Mouse (Mus musculus) heart, adult 2 months (tissue): ENCODE results near the gene Coq9. TPM values are rescaled to one million over a fixed set of nuclear protein-coding genes. Genes with fewer than 3 reads are reported as not detected.
A peak's percentile ranks its signal among the peaks of the same experiment; 100 is the strongest.

Experiments
- DNase-seq, 2 experiments: peaks; one replicate each; pipeline ENCODE4 v3.0.0; 2021
- H3K27ac ChIP-seq: fragments of 200-600 bp; 2 replicates; pipeline ENCODE4 v1.8.1; 2022
- H3K27me3 ChIP-seq: fragments of 200-500 bp; 2 replicates; pipeline ENCODE4 v1.6.1; 2012; ENCODE audit warnings: mild to moderate bottlenecking, low read length, inconsistent platforms, mixed read lengths; ENCODE audit not compliant: control insufficient read depth, insufficient read depth
- H3K36me3 ChIP-seq: fragments of 200-500 bp; 2 replicates; pipeline ENCODE4 v1.6.1; 2012; ENCODE audit warnings: low read length, inconsistent platforms; ENCODE audit not compliant: control insufficient read depth, insufficient read depth
- H3K4me1 ChIP-seq: fragments of 200-500 bp; 2 replicates; pipeline ENCODE4 v1.6.1; 2011; ENCODE audit warnings: low read length; ENCODE audit not compliant: control insufficient read depth, insufficient read depth
- H3K4me3 ChIP-seq: fragments of 200-600 bp; 2 replicates; pipeline ENCODE4 v1.8.1; 2022
- H3K79me2 ChIP-seq: fragments of 200-500 bp; replicated peaks from 2 replicates; pipeline ENCODE4 v1.6.1; 2012; ENCODE audit warnings: mild to moderate bottlenecking, inconsistent platforms, low read length, moderate library complexity, mixed read lengths; ENCODE audit not compliant: control insufficient read depth, insufficient read depth
- H3K9ac ChIP-seq: fragments of 200-500 bp; 2 replicates; pipeline ENCODE4 v1.6.1; 2012; ENCODE audit warnings: low read depth, mild to moderate bottlenecking, control low read depth, inconsistent platforms, low read length, mixed read lengths
- CTCF ChIP-seq: fragments of 200-600 bp; IDR thresholded peaks from 2 replicates; pipeline ENCODE4 v1.8.1; 2022; ENCODE audit warnings: antibody characterized with exemption, mild to moderate bottlenecking, moderate library complexity
- EP300 ChIP-seq: fragments of 200-500 bp; IDR thresholded peaks from 2 replicates; pipeline ENCODE4 v1.6.1; 2011; ENCODE audit warnings: low read depth, low read length, control low read depth; ENCODE audit not compliant: insufficient read depth
- POLR2A ChIP-seq: fragments of 200-500 bp; IDR thresholded peaks from 2 replicates; pipeline ENCODE4 v1.6.1; 2011; ENCODE audit warnings: mild to moderate bottlenecking, low read depth, low read length, control low read depth; ENCODE audit not compliant: insufficient read depth
- WGBS: fragments of 180-500 bp; shearing (Covaris S2); methylation state at CpG from one replicate; pipeline ENCODE4 v1.1.7; 2018; 5-methylcytosine and 5-hydroxymethylcytosine counted together
- intact Hi-C: fragments of 180-260 bp; cut with DNase I; formaldehyde crosslinking; loops from one replicate; pipeline ENCODE4 v1.15.1; 2025
- polyA plus RNA-seq: library from polyadenylated mRNA; depleted of rRNA; stranded (reverse); fragments of >200 nt; gene quantifications from 2 replicates; pipeline ENCODE4 v1.2.3, GENCODE M21; 2012
- total RNA-seq, 2 experiments: library from RNA; stranded (reverse); gene quantifications; 2 replicates each; pipeline ENCODE4 v1.2.3; 2021

Gene Coq9
- total and polyA plus RNA-seq, 3 experiments: 545 to 843 (median 681) TPM

DNA sequence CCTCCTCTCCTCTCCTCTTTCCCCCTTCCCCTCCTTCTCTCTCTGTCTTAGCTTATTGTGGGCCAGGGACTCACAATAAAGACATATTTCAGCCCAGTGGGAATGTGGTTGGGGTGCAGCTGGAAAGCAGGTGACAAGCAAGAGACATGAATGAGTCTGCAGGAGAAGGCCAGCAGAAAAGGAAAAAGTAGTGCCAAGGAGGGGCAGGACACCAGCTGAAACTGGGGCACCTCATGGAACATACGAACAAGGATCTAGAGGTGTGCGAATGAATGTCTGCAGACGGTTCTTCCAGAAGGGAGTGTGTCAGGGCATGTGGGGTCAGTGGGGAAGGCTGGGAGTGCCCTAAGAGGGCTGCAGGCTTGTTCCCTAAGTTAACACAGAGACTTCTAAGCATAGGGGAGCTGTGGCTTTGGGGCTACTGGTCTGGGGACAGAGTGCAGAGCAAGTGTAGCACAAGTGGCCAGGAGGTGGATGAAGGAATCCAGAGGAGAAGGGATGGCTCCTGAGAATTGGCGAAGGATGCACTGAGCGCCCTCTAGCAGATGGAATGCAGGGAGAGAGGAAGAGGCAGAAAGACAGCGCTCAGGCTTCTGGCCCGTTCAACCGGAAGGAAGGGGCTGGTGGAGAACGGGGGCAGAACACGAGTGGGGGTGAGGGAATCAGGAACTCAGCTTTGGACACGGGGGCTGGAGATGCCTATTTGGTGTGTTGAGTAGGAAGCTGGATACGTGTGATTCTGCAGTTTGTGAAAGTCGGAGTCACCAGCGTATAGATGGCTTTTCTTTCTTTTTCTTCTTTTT, 36.6 kb upstream of the Coq9 start:
- H3K36me3 ChIP-seq: no peaks in the 10 kb centered on the region
- TF ChIP-seq CTCF (peak; percentile 60), EP300 (no peak)
- peaks cover 13% of the 10 kb centered on the region for H3K4me1 ChIP-seq
- peak; percentile 50 to 61 for DNase-seq
- no peak overlapping the region for H3K9ac ChIP-seq
- no peaks in the 10 kb centered on the region for H3K27me3 ChIP-seq
- intact Hi-C loops: no loop called here
- no peaks in the 10 kb centered on the region for H3K79me2 ChIP-seq
- no peak overlapping the region for H3K27ac ChIP-seq
- no peak overlapping the region for H3K4me3 ChIP-seq
- WGBS: 35% methylated on average over 14 of the region's 14 CpGs

DNA sequence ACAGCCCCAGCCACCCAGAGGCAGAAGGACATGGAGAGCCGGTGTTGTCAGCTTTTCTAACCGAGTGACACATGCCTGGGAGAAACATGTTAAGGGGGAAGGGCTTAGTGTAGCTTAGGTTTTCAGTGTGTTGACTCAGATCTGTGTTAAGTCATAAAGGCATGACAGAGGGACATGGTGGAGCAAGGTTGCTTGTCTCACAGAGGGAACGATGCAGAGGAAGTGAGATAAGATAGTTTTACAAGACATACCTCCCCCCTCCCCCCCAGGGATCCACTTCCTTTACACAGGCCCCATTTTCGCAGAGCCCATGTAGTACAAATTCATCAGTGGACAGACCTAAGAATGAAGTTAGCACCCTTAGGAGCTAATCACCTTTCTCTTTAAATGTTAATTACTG, 35.7 kb upstream of the Coq9 start:
- H3K27me3 ChIP-seq: no peaks in the 10 kb centered on the region
- no peak overlapping the region for H3K27ac ChIP-seq
- TF ChIP-seq EP300 (no peak), CTCF (no peak), POLR2A (no peak)
- 25% methylated on average over 4 of the region's 4 CpGs for WGBS
- intact Hi-C loops: no loop called here
- H3K79me2 ChIP-seq: no peaks in the 10 kb centered on the region
- H3K4me1 ChIP-seq: peaks cover 13% of the 10 kb centered on the region
- no peak for DNase-seq
- H3K36me3 ChIP-seq: no peaks in the 10 kb centered on the region
- no peak overlapping the region for H3K9ac ChIP-seq
- no peak overlapping the region for H3K4me3 ChIP-seq

DNA sequence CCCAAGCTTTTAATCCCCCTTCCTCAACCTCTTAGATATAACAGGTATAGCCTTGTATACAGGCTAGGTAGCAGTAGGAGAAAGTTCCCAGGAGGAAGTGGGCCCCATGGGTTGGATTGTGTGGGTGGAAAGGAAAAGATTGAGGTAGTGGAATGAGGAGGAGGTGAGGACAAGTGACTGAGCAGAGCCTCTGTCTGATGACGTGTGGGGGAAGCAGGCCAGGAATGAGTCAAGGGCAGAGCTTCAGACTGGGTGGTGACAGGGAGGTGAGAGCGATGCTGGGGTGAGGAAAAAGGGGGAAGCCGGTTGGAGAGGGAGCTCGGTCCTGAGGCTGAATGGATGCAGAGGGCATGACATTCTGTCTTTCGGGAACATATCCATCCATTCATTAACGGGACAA, 34.6 kb upstream of the Coq9 start:
- intact Hi-C loops: no loop called here

DNA sequence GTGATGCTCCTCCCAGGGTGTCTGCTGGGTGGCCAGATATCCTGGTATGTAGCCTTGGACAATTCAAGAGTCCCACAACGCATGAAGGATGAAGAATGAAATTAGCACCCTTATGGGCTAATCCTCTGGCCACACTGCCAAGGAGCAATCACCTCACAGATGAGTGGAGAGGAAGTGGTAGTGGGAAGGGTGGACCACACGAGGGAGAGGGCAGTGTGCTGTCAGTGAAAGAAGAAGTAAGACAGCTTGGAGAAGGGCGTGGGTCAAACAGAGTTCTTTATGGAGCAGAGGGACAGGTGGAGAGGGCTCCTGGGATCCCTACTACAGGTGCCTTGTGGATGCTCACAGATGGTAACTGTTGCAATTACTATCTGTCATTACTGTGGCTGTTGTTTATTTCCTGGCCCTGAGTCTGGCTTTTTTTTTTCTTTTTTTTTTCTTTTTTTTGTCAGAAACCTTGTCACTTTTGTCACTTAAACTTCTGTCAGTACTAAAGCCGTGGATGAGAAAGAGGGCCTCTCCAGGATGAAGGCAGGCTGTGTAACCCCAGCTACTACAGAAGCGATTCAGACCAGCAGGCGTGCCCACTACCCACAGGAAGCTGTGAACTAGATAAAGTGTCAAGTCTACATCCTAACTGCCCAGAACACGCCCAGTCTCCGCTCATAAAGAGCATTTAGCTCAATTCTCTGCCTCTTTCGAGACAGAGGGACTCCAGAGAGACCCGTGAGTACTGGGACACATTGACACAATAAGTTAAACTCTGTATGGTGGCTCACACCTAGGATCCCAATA, 33.4 kb upstream of the Coq9 start:
- no peak for DNase-seq
- H3K27me3 ChIP-seq: no peaks in the 10 kb centered on the region
- intact Hi-C loops: no loop called here
- no peak overlapping the region for H3K27ac ChIP-seq
- H3K9ac ChIP-seq: no peak overlapping the region
- no peak for TF ChIP-seq CTCF
- TF ChIP-seq EP300: no peak
- TF ChIP-seq POLR2A: no peak
- no peaks in the 10 kb centered on the region for H3K79me2 ChIP-seq
- no peaks in the 10 kb centered on the region for H3K36me3 ChIP-seq
- WGBS: 64% methylated on average over 10 of the region's 10 CpGs
- peaks cover 13% of the 10 kb centered on the region for H3K4me1 ChIP-seq
- H3K4me3 ChIP-seq: no peak overlapping the region

More for the DNA sequence above, 34.6 kb upstream of the Coq9 start:
- DNase-seq: no peak
- Histone ChIP-seq H3K9ac (no peak overlapping the region), H3K79me2 (no peaks in the 10 kb centered on the region), H3K27ac (no peak overlapping the region), H3K4me3 (no peak overlapping the region), H3K4me1 (peaks cover 13% of the 10 kb centered on the region), H3K27me3 (no peaks in the 10 kb centered on the region), H3K36me3 (no peaks in the 10 kb centered on the region)
- TF ChIP-seq EP300 (no peak), POLR2A (no peak)
- 41% methylated on average over 6 of the region's 6 CpGs for WGBS

DNA sequence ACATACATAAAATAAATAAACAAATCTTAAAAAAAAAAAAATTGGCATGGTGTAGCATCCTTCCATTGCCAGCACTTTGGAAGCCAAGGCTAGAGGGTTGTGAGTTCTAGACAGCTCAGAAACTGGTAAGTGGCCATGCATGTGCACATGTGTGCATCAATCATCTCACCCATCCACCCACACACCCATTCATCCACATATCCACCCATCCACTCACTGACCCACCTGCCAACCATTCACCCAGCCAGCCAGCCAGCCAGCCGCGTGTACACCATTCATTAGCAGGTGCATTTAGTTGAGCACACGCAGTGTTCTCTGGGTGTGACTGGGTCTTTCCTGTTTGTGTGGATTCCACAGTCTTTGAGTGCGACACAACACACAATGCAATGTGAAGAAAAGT, 32.3 kb upstream of the Coq9 start:
- TF ChIP-seq POLR2A (no peak), EP300 (no peak), CTCF (no peak)
- Histone ChIP-seq H3K4me3 (no peak overlapping the region), H3K4me1 (peaks cover 6% of the 10 kb centered on the region), H3K27ac (no peak overlapping the region), H3K9ac (no peak overlapping the region), H3K79me2 (no peaks in the 10 kb centered on the region), H3K36me3 (no peaks in the 10 kb centered on the region), H3K27me3 (no peaks in the 10 kb centered on the region)
- 71% methylated on average over 4 of the region's 4 CpGs for WGBS
- no peak for DNase-seq
- intact Hi-C loops: no loop called here

DNA sequence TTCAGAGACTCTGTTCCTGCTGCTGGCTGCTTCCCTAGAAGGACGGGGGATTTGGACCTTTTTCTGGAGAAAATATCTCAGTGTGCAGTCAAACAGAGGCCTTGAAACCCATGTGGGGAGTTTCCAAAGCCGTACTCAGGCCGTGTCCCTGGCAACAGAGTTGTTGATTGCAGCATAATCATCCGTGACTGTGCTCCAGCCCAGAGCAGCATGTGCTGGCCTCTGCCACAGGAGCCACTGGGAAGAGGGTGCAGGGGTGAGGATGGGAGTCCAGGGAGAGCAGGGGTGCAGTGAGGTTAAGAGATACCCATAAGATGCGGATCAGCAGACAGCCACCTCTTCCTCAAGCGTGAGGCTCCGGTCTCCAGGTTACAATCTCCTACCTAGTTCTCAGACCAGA, 30.6 kb upstream of the Coq9 start:
- Histone ChIP-seq H3K9ac (no peak overlapping the region), H3K4me1 (no peaks in the 10 kb centered on the region), H3K79me2 (no peaks in the 10 kb centered on the region), H3K27ac (no peak overlapping the region), H3K36me3 (no peaks in the 10 kb centered on the region), H3K27me3 (no peaks in the 10 kb centered on the region), H3K4me3 (no peak overlapping the region)
- DNase-seq: peak in 1 of 2 experiments; percentile 24
- intact Hi-C loops: no loop called here
- TF ChIP-seq POLR2A (no peak), CTCF (no peak), EP300 (no peak)
- 59% methylated on average over 7 of the region's 7 CpGs for WGBS
